Mouse (Mus musculus): ENCODE data around the gene B9d2. TPM values are rescaled to one million over a fixed set of nuclear protein-coding genes. Genes with fewer than 3 reads are reported as not detected.

The B9d2 gene
- polyA plus RNA-seq, 1 experiment from 2014 or later: 49.8 TPM

- WGBS: 80% methylated on average over 5 of the region's 5 CpGs
- Histone ChIP-seq H3K27ac (ENCODE audit: low read length) (no peak overlapping the region), H3K4me2 (ENCODE audit: low read length) (no peak overlapping the region), H3K27me3 (ENCODE audit: control insufficient read depth, insufficient read depth, low read depth, low read length) (no peaks in the 10 kb centered on the region), H3K9me3 (replicated peaks; ENCODE audit: control insufficient read depth, low read length, poor library complexity, severe bottlenecking) (no peaks in the 10 kb centered on the region), H3K4me1 (ENCODE audit: control insufficient read depth, insufficient read depth, low read length) (no peaks in the 10 kb centered on the region), H3K36me3 (ENCODE audit: control insufficient read depth, insufficient read depth, low read length) (no peaks in the 10 kb centered on the region; the same call in 1 of the 2 replicates), H3K9ac (ENCODE audit: low read depth, low read length) (no peak overlapping the region), H3K4me3 (ENCODE audit: low read depth, low read length) (no peak overlapping the region)
- ATAC-seq: no peak
Observed at GRCm38 (mm10) chr7:25649839-25650238, 30.7 kb upstream of the B9d2 start.

GRCm38 (mm10) chr7:25651281-25651680 lies 29.3 kb upstream of the B9d2 start:
- H3K9ac ChIP-seq (ENCODE audit: low read depth, low read length): no peak overlapping the region
- ATAC-seq: no peak
- WGBS: 93% methylated on average over 8 of the region's 8 CpGs
- H3K4me3 ChIP-seq (ENCODE audit: low read depth, low read length): no peak overlapping the region
- H3K36me3 ChIP-seq (ENCODE audit: control insufficient read depth, insufficient read depth, low read length): no peaks in the 10 kb centered on the region; the same call in 1 of the 2 replicates
- no peaks in the 10 kb centered on the region for H3K27me3 ChIP-seq (ENCODE audit: control insufficient read depth, insufficient read depth, low read depth, low read length)
- no peaks in the 10 kb centered on the region for H3K9me3 ChIP-seq (replicated peaks; ENCODE audit: control insufficient read depth, low read length, poor library complexity, severe bottlenecking)
- no peak overlapping the region for H3K27ac ChIP-seq (ENCODE audit: low read length)
- no peak overlapping the region for H3K4me2 ChIP-seq (ENCODE audit: low read length)
- H3K4me1 ChIP-seq (ENCODE audit: control insufficient read depth, insufficient read depth, low read length): no peaks in the 10 kb centered on the region

- Histone ChIP-seq H3K27me3 (ENCODE audit: control insufficient read depth, insufficient read depth, low read depth, low read length) (no peaks in the 10 kb centered on the region), H3K36me3 (ENCODE audit: control insufficient read depth, insufficient read depth, low read length) (no peaks in the 10 kb centered on the region; the same call in 1 of the 2 replicates), H3K9ac (ENCODE audit: low read depth, low read length) (no peak overlapping the region), H3K4me1 (ENCODE audit: control insufficient read depth, insufficient read depth, low read length) (peaks cover 6% of the 10 kb centered on the region), H3K27ac (ENCODE audit: low read length) (no peak overlapping the region), H3K4me2 (ENCODE audit: low read length) (no peak overlapping the region), H3K4me3 (ENCODE audit: low read depth, low read length) (no peak overlapping the region), H3K9me3 (replicated peaks; ENCODE audit: control insufficient read depth, low read length, poor library complexity, severe bottlenecking) (no peaks in the 10 kb centered on the region)
- 91% methylated on average over 12 of the region's 12 CpGs for WGBS
- no peak for ATAC-seq
Observed at GRCm38 (mm10) chr7:25652244-25652759, 28.3 kb upstream of the B9d2 start.

- WGBS: 78% methylated on average over 11 of the region's 11 CpGs
- no peak overlapping the region for H3K9ac ChIP-seq (ENCODE audit: low read depth, low read length)
- H3K27ac ChIP-seq (ENCODE audit: low read length): no peak overlapping the region
- no peak for ATAC-seq
- H3K9me3 ChIP-seq (replicated peaks; ENCODE audit: control insufficient read depth, low read length, poor library complexity, severe bottlenecking): no peaks in the 10 kb centered on the region
- H3K36me3 ChIP-seq (ENCODE audit: control insufficient read depth, insufficient read depth, low read length): no peaks in the 10 kb centered on the region; the same call in 1 of the 2 replicates
- no peak overlapping the region for H3K4me3 ChIP-seq (ENCODE audit: low read depth, low read length)
- no peak overlapping the region for H3K4me2 ChIP-seq (ENCODE audit: low read length)
- H3K4me1 ChIP-seq (ENCODE audit: control insufficient read depth, insufficient read depth, low read length): peaks cover 21% of the 10 kb centered on the region
- H3K27me3 ChIP-seq (ENCODE audit: control insufficient read depth, insufficient read depth, low read depth, low read length): no peaks in the 10 kb centered on the region
Observed at GRCm38 (mm10) chr7:25655601-25656428, 24.8 kb upstream of the B9d2 start.

GRCm38 (mm10) chr7:25657785-25658184 lies 22.8 kb upstream of the B9d2 start:
- 42% methylated on average over 10 of the region's 10 CpGs for WGBS
- H3K9ac ChIP-seq (ENCODE audit: low read depth, low read length): peak overlapping the region; percentile 69
- no peak for ATAC-seq

GRCm38 (mm10) chr7:25658657-25659472 lies 21.7 kb upstream of the B9d2 start, which contains the start of the genes Bckdha and Exosc5:
TSS of gene Bckdha (minus strand) at chr7:25658981.
TSS of gene Exosc5 (plus strand) at chr7:25659164.
- Histone ChIP-seq H3K9ac (ENCODE audit: low read depth, low read length) (peak within 1 kb of the TSS; percentile 69), H3K4me2 (ENCODE audit: low read length) (peak within 1 kb of the TSS; percentile 88), H3K27me3 (ENCODE audit: control insufficient read depth, insufficient read depth, low read depth, low read length) (no peaks in the 10 kb centered on the region), H3K4me3 (ENCODE audit: low read depth, low read length) (peak within 1 kb of the TSS; percentile 67), H3K27ac (ENCODE audit: low read length) (peak within 1 kb of the TSS; percentile 72), H3K9me3 (replicated peaks; ENCODE audit: control insufficient read depth, low read length, poor library complexity, severe bottlenecking) (no peaks in the 10 kb centered on the region), H3K36me3 (ENCODE audit: control insufficient read depth, insufficient read depth, low read length) (no peaks in the 10 kb centered on the region), H3K4me1 (ENCODE audit: control insufficient read depth, insufficient read depth, low read length) (peaks cover 21% of the 10 kb centered on the region)
- WGBS: under 1% methylated on average over 50 of the region's 50 CpGs
- peak; percentile 98 for ATAC-seq

More at GRCm38 (mm10) chr7:25657785-25658184, 22.8 kb upstream of the B9d2 start:
- Histone ChIP-seq H3K4me2 (ENCODE audit: low read length) (peak overlapping the region; percentile 88), H3K4me1 (ENCODE audit: control insufficient read depth, insufficient read depth, low read length) (peaks cover 21% of the 10 kb centered on the region), H3K36me3 (ENCODE audit: control insufficient read depth, insufficient read depth, low read length) (no peaks in the 10 kb centered on the region; the same call in 1 of the 2 replicates), H3K27ac (ENCODE audit: low read length) (no peak overlapping the region), H3K4me3 (ENCODE audit: low read depth, low read length) (peak overlapping the region; percentile 67), H3K27me3 (ENCODE audit: control insufficient read depth, insufficient read depth, low read depth, low read length) (no peaks in the 10 kb centered on the region), H3K9me3 (replicated peaks; ENCODE audit: control insufficient read depth, low read length, poor library complexity, severe bottlenecking) (no peaks in the 10 kb centered on the region)

GRCm38 (mm10) chr7:25666381-25666780 lies 14.2 kb upstream of the B9d2 start:
- Histone ChIP-seq H3K4me3 (ENCODE audit: low read depth, low read length) (no peak overlapping the region), H3K9me3 (replicated peaks; ENCODE audit: control insufficient read depth, low read length, poor library complexity, severe bottlenecking) (no peaks in the 10 kb centered on the region), H3K36me3 (ENCODE audit: control insufficient read depth, insufficient read depth, low read length) (peaks cover 18% of the 10 kb centered on the region), H3K9ac (ENCODE audit: low read depth, low read length) (no peak overlapping the region), H3K27me3 (ENCODE audit: control insufficient read depth, insufficient read depth, low read depth, low read length) (no peaks in the 10 kb centered on the region), H3K4me1 (ENCODE audit: control insufficient read depth, insufficient read depth, low read length) (no peaks in the 10 kb centered on the region), H3K27ac (ENCODE audit: low read length) (no peak overlapping the region), H3K4me2 (ENCODE audit: low read length) (no peak overlapping the region)
- whole genome bisulfite sequencing: 97% methylated on average over 8 of the region's 8 CpGs
- ATAC-seq: no peak

- 88% methylated on average over 10 of the region's 10 CpGs for WGBS
- no peak overlapping the region for H3K4me2 ChIP-seq (ENCODE audit: low read length)
Observed at GRCm38 (mm10) chr7:25669158-25669557, 11.4 kb upstream of the B9d2 start.

More at GRCm38 (mm10) chr7:25669158-25669557, 11.4 kb upstream of the B9d2 start:
- no peak overlapping the region for H3K9ac ChIP-seq (ENCODE audit: low read depth, low read length)
- no peaks in the 10 kb centered on the region for H3K4me1 ChIP-seq (ENCODE audit: control insufficient read depth, insufficient read depth, low read length)
- no peak for ATAC-seq
- no peaks in the 10 kb centered on the region for H3K9me3 ChIP-seq (replicated peaks; ENCODE audit: control insufficient read depth, low read length, poor library complexity, severe bottlenecking)
- H3K27ac ChIP-seq (ENCODE audit: low read length): no peak overlapping the region
- H3K27me3 ChIP-seq (ENCODE audit: control insufficient read depth, insufficient read depth, low read depth, low read length): peaks cover 8% of the 10 kb centered on the region; the same call in 1 of the 2 replicates
- peaks cover 18% of the 10 kb centered on the region for H3K36me3 ChIP-seq (ENCODE audit: control insufficient read depth, insufficient read depth, low read length)
- no peak overlapping the region for H3K4me3 ChIP-seq (ENCODE audit: low read depth, low read length)

Data from midbrain, embryonic 16.5 days (tissue).